Mouse (Mus musculus) ES-Bruce4 (cell line): ENCODE measurements around the gene Ugcg. TPM values are rescaled to one million over a fixed set of nuclear protein-coding genes. Genes with fewer than 3 reads are reported as not detected.

Source experiments
- H3K27ac ChIP-seq: 2 replicates; pipeline ENCODE4 v1.5.1; 2012; ENCODE audit warnings: low read length, inconsistent platforms; ENCODE audit not compliant: insufficient read depth
- H3K27me3 ChIP-seq: 2 replicates; pipeline ENCODE4 v1.6.1; 2012; ENCODE audit warnings: mild to moderate bottlenecking, low read length, inconsistent platforms; ENCODE audit not compliant: control insufficient read depth, poor library complexity, insufficient read depth, severe bottlenecking
- H3K36me3 ChIP-seq: 2 replicates; pipeline ENCODE4 v1.6.1; 2012; ENCODE audit warnings: inconsistent platforms, mild to moderate bottlenecking, low read length, moderate library complexity; ENCODE audit not compliant: control insufficient read depth, poor library complexity, insufficient read depth, severe bottlenecking
- H3K4me1 ChIP-seq: one replicate; pipeline ENCODE4 v1.8.1; 2011; ENCODE audit warnings: low read length; ENCODE audit not compliant: control insufficient read depth, insufficient read depth
- H3K4me3 ChIP-seq: 2 replicates; pipeline ENCODE4 v1.5.1; 2011; ENCODE audit warnings: low read depth, mild to moderate bottlenecking, low read length
- H3K9ac ChIP-seq: 2 replicates; pipeline ENCODE4 v1.6.1; 2012; ENCODE audit warnings: low read depth, mild to moderate bottlenecking, inconsistent platforms; ENCODE audit not compliant: poor library complexity, severe bottlenecking
- H3K9me3 ChIP-seq: replicated peaks from 2 replicates; pipeline ENCODE4 v1.6.1; 2012; ENCODE audit warnings: mild to moderate bottlenecking, low read length, inconsistent platforms; ENCODE audit not compliant: control insufficient read depth, poor library complexity, insufficient read depth, severe bottlenecking
- CTCF ChIP-seq: IDR thresholded peaks from one replicate; pipeline ENCODE4 v1.8.1; 2011; ENCODE audit warnings: low read depth, low read length
- EP300 ChIP-seq: IDR thresholded peaks from 2 replicates; pipeline ENCODE4 v1.6.1; 2011; ENCODE audit warnings: low read depth, low read length; ENCODE audit not compliant: insufficient read depth
- POLR2A ChIP-seq: IDR thresholded peaks from one replicate; pipeline ENCODE4 v1.8.1; 2011; ENCODE audit warnings: low read length; ENCODE audit not compliant: insufficient read depth
- polyA plus RNA-seq: library from polyadenylated mRNA; stranded (reverse); fragments of >200 nt; gene quantifications from 2 replicates; pipeline ENCODE4 v1.2.4, GENCODE M21; 2011; ENCODE audit warnings: low read depth; ENCODE audit not compliant: missing spikeins, insufficient read depth, insufficient read length

Gene Ugcg
- polyA plus RNA-seq, 1 experiment, result 60.0 TPM

DNA sequence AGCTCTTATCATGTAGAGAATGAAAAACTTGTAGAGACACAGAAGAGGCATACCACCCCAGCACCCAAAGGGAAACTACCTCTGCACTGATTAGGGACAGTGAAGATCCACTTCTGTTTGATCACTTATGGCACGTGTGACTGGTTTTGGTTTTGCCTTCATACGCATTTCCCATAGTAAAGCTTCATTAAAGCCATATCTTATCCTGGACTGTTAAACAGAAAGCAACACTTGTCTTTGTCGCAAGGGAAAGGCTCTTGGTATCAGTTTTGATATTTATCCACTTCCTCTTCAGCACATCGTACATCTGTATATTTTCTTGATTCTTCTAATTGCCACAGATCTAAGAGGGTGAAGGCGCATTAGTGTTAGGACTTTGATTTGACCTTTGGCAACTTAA is 25.6 kb downstream of the Ugcg start:
- Histone ChIP-seq H3K36me3 (peaks cover 9% of the 10 kb centered on the region), H3K9ac (no peak overlapping the region), H3K27ac (no peak overlapping the region), H3K4me1 (peaks cover 5% of the 10 kb centered on the region), H3K27me3 (no peaks in the 10 kb centered on the region), H3K9me3 (no peaks in the 10 kb centered on the region), H3K4me3 (no peak overlapping the region)
- no peak for TF ChIP-seq POLR2A
- TF ChIP-seq EP300, result no peak
- no peak for TF ChIP-seq CTCF

DNA sequence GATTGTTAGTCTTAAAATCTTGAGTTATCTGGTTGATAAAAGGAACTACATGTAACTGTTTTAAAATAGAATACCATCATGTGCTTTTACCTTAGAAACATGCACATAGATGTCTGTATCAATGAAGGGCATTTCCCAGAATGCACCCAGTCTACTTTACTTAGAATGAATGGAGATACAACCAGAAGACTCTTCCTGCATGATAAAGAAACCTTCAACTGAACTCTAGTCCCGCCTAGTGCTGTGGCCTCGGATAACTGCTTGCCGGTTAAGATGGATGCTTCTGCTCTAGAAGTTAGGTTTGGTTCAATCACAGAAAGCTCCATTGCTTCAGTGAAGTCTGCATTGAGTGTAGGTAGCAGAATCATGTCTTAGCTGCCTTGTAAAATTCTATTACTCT is 26.5 kb downstream of the Ugcg start:
- H3K36me3 ChIP-seq, result peaks cover 13% of the 10 kb centered on the region
- no peak for TF ChIP-seq CTCF
- no peak for TF ChIP-seq POLR2A
- H3K9ac ChIP-seq, result no peak overlapping the region
- H3K27ac ChIP-seq, result no peak overlapping the region
- no peak overlapping the region for H3K4me3 ChIP-seq
- no peaks in the 10 kb centered on the region for H3K27me3 ChIP-seq
- H3K4me1 ChIP-seq, result peaks cover 5% of the 10 kb centered on the region
- no peaks in the 10 kb centered on the region for H3K9me3 ChIP-seq

DNA sequence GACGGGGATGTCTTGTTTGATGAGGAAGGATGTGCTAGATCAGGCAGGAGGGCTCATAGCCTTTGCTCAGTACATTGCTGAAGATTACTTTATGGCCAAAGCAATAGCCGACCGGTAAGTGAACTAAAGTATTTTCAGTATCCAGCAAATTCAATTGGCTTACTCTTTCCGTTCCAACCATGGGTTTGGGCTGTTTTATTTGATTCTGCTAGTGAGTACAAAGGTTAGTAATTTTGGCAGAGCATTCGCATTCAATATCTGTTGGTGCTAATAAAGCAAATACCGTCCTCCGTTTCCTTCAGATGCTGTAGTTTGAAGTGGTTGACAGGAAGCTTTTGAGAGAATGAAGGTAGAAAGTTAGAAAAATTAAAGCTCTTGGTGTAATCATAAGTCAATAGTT is 28.0 kb downstream of the Ugcg start:
- peaks cover 5% of the 10 kb centered on the region for H3K4me1 ChIP-seq
- H3K27me3 ChIP-seq, result no peaks in the 10 kb centered on the region
- peaks cover 15% of the 10 kb centered on the region for H3K36me3 ChIP-seq

GRCm38 (mm10) chr4:59218154-59218553 is 29.1 kb downstream of the Ugcg start:
- TF ChIP-seq CTCF, result no peak
- no peak for TF ChIP-seq EP300
- TF ChIP-seq POLR2A, result no peak
- Histone ChIP-seq H3K9me3 (no peaks in the 10 kb centered on the region), H3K4me3 (no peak overlapping the region), H3K27me3 (no peaks in the 10 kb centered on the region), H3K36me3 (peaks cover 15% of the 10 kb centered on the region), H3K9ac (no peak overlapping the region), H3K4me1 (peaks cover 5% of the 10 kb centered on the region), H3K27ac (no peak overlapping the region)

More for the DNA sequence above, 28.0 kb downstream of the Ugcg start:
- TF ChIP-seq CTCF (no peak), POLR2A (no peak), EP300 (no peak)
- Histone ChIP-seq H3K9me3 (no peaks in the 10 kb centered on the region), H3K27ac (no peak overlapping the region), H3K9ac (no peak overlapping the region), H3K4me3 (no peak overlapping the region)

DNA sequence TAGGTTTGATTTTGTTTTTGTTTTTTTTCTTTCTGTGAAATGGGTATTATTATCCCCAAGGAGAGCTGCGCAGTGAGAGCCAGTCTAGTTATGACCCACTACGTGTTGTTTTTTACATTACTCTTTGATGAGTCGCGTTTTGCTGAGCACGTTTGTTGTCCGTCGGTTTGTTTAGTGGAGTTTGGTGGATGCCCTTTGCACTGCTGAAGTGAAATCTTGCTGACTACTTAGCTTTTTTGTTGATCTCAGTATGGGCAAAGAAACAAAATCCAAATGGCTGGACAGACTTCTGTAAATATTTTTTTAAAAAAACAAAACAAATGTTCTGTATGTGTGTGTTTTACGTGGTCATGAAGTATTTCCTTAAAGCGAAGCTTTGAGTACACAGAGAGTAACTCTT is 33.2 kb downstream of the Ugcg start:
- Histone ChIP-seq H3K4me3 (no peak overlapping the region), H3K27me3 (no peaks in the 10 kb centered on the region), H3K9me3 (no peaks in the 10 kb centered on the region), H3K27ac (no peak overlapping the region), H3K36me3 (peaks cover 12% of the 10 kb centered on the region), H3K9ac (no peak overlapping the region), H3K4me1 (no peaks in the 10 kb centered on the region)
- no peak for TF ChIP-seq POLR2A

DNA sequence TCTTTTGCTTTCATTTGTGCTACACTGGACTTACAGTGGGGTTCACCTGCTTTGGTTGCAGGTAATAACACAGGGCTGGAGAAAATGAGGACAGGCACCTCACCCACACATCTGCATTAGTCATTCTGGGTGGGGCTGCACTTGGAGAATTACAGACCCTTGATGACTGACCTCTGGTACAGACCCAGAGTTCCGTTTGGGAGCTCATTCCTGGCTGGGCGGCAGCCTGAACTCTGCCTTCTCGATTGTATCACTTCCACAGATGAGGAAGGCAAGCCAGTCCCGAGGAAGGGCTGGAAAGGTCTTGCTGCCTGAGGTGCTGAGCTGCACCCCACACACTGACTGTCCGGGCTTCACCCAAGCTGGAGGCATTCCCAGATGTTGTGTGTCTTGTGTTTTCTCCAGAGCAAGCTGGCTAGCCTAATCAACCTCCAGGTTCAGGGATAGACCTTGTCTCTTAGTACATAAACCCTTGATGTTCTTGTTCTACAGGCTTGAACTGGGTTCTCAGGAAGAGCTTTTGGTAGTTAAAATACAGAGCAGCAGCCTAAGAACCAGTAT is 34.1 kb downstream of the Ugcg start:
- H3K4me3 ChIP-seq, result no peak overlapping the region
- TF ChIP-seq CTCF (no peak), POLR2A (no peak), EP300 (no peak)
- no peaks in the 10 kb centered on the region for H3K9me3 ChIP-seq
- no peak overlapping the region for H3K9ac ChIP-seq
- H3K36me3 ChIP-seq, result peaks cover 10% of the 10 kb centered on the region
- no peaks in the 10 kb centered on the region for H3K27me3 ChIP-seq
- no peaks in the 10 kb centered on the region for H3K4me1 ChIP-seq
- no peak overlapping the region for H3K27ac ChIP-seq
